Mouse (Mus musculus): ENCODE data around the gene Fam19a2. TPM values are rescaled to one million over a fixed set of nuclear protein-coding genes. Genes with fewer than 3 reads are reported as not detected.

Fam19a2 gene
- polyA plus RNA-seq, 1 experiment from 2014 or later = 46.9 TPM

DNA sequence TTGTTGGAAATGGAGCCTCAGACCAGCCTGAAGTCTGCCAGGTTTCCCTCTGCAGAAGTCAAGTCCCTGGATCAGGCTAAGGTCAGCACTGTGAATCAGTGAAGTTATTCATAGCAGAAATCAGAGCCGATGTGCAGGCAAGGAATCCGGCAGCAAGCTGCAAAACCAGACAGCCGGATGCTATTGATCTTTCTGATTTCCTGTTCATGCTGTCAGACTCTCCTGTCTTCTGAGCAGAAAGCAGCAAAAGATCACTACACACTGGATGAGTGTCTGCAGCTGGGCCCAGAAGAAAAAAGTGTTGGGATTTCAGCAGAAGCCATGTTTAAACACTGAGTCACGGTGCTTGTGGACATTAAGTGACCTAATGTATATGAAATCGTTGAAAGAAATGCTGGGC is 368.2 kb downstream of the Fam19a2 start:
- H3K4me3 ChIP-seq (replicated peaks; ENCODE audit: low read length) = no peak overlapping the region
- H3K9ac ChIP-seq = no peak overlapping the region
- H3K27me3 ChIP-seq (ENCODE audit: control insufficient read depth, insufficient read depth, low read length) = no peaks in the 10 kb centered on the region
- H3K9me3 ChIP-seq (ENCODE audit: control insufficient read depth, low read length) = no peaks in the 10 kb centered on the region
- peak overlapping the region; percentile 27; the same call in 1 of the 2 replicates for H3K27ac ChIP-seq
- no peaks in the 10 kb centered on the region for H3K4me1 ChIP-seq (replicated peaks; ENCODE audit: control insufficient read depth, insufficient read depth, low read length)
- no peaks in the 10 kb centered on the region for H3K36me3 ChIP-seq (replicated peaks; ENCODE audit: control insufficient read depth, insufficient read depth)
- no peak overlapping the region for H3K4me2 ChIP-seq (replicated peaks)
- WGBS = 79% methylated on average over 5 of the region's 5 CpGs
- no peak for ATAC-seq (ENCODE audit: low FRiP score)
- DNase-seq (ENCODE audit: low spot score) = no peak

DNA sequence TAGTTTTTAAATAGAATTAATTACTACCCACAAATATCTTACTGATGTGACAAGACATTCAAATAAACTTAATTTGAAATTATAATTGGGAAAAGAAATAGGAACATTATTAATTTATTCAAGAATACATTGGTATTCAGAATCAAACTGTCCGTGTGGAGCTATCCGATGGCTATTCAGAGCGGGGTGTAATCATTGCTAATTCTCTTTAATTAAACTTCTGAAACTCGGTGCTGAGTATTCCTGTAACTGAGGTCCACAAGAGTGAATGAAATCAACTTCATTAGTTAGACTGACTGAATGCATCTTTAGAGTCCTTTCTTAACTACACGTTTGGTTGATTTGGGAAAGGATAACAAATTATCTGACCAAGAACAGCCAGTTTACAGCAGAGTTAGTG is 372.9 kb downstream of the Fam19a2 start:
- ATAC-seq (ENCODE audit: low FRiP score) = no peak
- H3K9ac ChIP-seq = no peak overlapping the region
- 67% methylated on average over 5 of the region's 5 CpGs for WGBS

DNA sequence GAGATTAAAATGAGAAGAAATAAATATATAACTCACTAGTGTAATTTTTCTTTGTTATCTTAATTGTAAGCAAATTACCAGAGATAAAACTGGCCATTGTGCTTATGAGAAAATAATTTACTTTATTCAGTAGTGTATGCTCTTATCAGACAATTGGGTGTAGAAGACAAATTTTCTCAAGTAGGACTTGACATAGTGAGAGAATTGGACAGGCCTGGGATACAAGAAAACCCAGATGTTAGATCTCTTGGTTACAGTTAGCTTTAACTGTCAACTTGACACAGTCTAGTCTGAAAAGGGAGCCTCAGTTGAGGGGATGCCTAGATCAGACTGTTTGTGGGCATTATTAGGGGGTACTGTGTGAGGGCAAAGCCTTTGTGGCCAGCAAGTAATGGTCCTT is 373.7 kb downstream of the Fam19a2 start:
- H3K9me3 ChIP-seq (ENCODE audit: control insufficient read depth, low read length) = no peaks in the 10 kb centered on the region
- H3K4me2 ChIP-seq (replicated peaks) = no peak overlapping the region
- no peaks in the 10 kb centered on the region for H3K27me3 ChIP-seq (ENCODE audit: control insufficient read depth, insufficient read depth, low read length)
- no peak for DNase-seq (ENCODE audit: low spot score)
- H3K27ac ChIP-seq = no peak overlapping the region
- no peaks in the 10 kb centered on the region for H3K36me3 ChIP-seq (replicated peaks; ENCODE audit: control insufficient read depth, insufficient read depth)
- ATAC-seq (ENCODE audit: low FRiP score) = no peak
- H3K4me3 ChIP-seq (replicated peaks; ENCODE audit: low read length) = no peak overlapping the region
- no peak overlapping the region for H3K9ac ChIP-seq
- no peaks in the 10 kb centered on the region for H3K4me1 ChIP-seq (replicated peaks; ENCODE audit: control insufficient read depth, insufficient read depth, low read length)

More for the DNA sequence above, 372.9 kb downstream of the Fam19a2 start:
- Histone ChIP-seq H3K36me3 (replicated peaks; ENCODE audit: control insufficient read depth, insufficient read depth) (no peaks in the 10 kb centered on the region), H3K27me3 (ENCODE audit: control insufficient read depth, insufficient read depth, low read length) (no peaks in the 10 kb centered on the region), H3K27ac (no peak overlapping the region), H3K9me3 (ENCODE audit: control insufficient read depth, low read length) (no peaks in the 10 kb centered on the region), H3K4me3 (replicated peaks; ENCODE audit: low read length) (no peak overlapping the region), H3K4me2 (replicated peaks) (no peak overlapping the region), H3K4me1 (replicated peaks; ENCODE audit: control insufficient read depth, insufficient read depth, low read length) (no peaks in the 10 kb centered on the region)
- DNase-seq (ENCODE audit: low spot score) = no peak

DNA sequence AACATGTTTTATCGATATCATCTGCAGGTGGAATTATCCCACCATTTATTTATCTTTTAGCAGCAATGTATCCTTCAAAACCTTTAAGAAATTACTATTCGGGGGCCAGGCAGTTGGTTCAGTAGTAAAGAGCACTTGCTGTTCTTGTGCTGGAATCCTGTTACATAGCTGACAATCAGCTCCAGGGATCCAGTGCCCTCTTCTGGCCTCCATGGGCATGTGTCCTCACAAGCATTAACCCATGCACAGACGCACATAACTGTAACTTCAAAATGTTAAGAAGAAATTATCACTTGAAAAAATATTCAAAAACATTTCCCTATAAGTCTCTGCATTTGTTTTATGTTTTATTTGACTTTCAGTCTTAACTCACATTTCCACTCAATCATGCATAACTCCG is 381.8 kb downstream of the Fam19a2 start:
- H3K27me3 ChIP-seq (ENCODE audit: control insufficient read depth, insufficient read depth, low read length) = no peaks in the 10 kb centered on the region
- no peaks in the 10 kb centered on the region for H3K4me1 ChIP-seq (replicated peaks; ENCODE audit: control insufficient read depth, insufficient read depth, low read length)
- no peak overlapping the region for H3K27ac ChIP-seq
- H3K4me3 ChIP-seq (replicated peaks; ENCODE audit: low read length) = no peak overlapping the region
- 95% methylated on average over 4 of the region's 4 CpGs for WGBS
- H3K4me2 ChIP-seq (replicated peaks) = no peak overlapping the region
- H3K9me3 ChIP-seq (ENCODE audit: control insufficient read depth, low read length) = no peaks in the 10 kb centered on the region
- ATAC-seq (ENCODE audit: low FRiP score) (no peak), DNase-seq (ENCODE audit: low spot score) (no peak)
- no peaks in the 10 kb centered on the region for H3K36me3 ChIP-seq (replicated peaks; ENCODE audit: control insufficient read depth, insufficient read depth)
- H3K9ac ChIP-seq = no peak overlapping the region

DNA sequence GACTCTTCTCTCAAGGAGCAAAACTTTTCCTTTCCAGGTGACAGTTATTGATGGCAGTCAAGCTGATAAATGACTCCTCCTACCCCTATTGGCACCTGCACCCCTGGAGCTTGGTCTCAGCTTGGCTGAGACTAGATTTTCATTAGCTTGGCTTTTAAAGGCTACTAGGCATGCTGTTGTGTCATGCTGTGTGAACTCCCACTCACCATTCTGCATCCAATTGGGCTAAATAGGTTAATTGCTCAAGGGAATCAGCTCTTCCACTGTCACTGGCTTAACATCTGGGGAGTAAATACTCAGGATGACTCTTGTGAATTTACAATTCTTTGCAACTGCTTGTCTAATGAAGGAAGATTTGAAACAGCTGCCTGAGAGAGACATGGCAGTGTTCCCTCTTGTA is 407.4 kb downstream of the Fam19a2 start:
- H3K27ac ChIP-seq = no peak overlapping the region
- H3K4me1 ChIP-seq (replicated peaks; ENCODE audit: control insufficient read depth, insufficient read depth, low read length) = no peaks in the 10 kb centered on the region
- ATAC-seq (ENCODE audit: low FRiP score) = no peak
- H3K36me3 ChIP-seq (replicated peaks; ENCODE audit: control insufficient read depth, insufficient read depth) = no peaks in the 10 kb centered on the region
- no peaks in the 10 kb centered on the region for H3K27me3 ChIP-seq (ENCODE audit: control insufficient read depth, insufficient read depth, low read length)
- H3K9me3 ChIP-seq (ENCODE audit: control insufficient read depth, low read length) = no peaks in the 10 kb centered on the region; the same call in 1 of the 2 replicates
- H3K4me3 ChIP-seq (replicated peaks; ENCODE audit: low read length) = no peak overlapping the region
- no peak overlapping the region for H3K4me2 ChIP-seq (replicated peaks)
- no peak for DNase-seq (ENCODE audit: low spot score)
- H3K9ac ChIP-seq = no peak overlapping the region

DNA sequence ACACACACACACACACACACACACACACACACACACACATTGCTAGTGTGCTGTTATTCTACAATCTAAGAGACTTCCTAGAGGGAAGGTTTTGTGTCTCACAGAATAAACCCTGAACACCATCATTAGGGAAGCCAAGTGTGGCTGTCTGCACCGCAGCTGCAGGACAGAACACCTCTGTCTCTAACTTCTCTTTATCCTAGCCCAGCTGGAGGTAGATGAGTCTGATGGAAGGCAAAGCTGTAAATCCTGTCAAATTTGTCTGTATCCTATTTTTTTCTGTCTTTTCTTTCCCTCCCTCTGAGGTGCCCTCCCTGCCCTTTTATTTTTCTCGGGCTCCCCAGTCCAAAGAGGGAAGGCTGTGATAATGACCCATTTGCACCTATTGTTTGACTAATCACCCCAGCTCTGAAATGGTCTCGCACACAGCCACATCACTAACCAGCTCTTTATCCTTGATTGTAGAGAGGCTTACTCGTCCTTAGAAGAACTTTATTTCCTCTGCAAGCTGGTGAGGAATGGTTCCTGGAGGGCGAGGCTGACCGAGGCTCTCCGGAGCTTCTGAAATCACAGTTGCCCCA is 414.6 kb downstream of the Fam19a2 start:
- DNase-seq (ENCODE audit: low spot score) (no peak), ATAC-seq (ENCODE audit: low FRiP score) (no peak)
- no peaks in the 10 kb centered on the region for H3K4me1 ChIP-seq (replicated peaks; ENCODE audit: control insufficient read depth, insufficient read depth, low read length)
- H3K9me3 ChIP-seq (ENCODE audit: control insufficient read depth, low read length) = no peaks in the 10 kb centered on the region
- H3K27me3 ChIP-seq (ENCODE audit: control insufficient read depth, insufficient read depth, low read length) = no peaks in the 10 kb centered on the region
- no peak overlapping the region for H3K4me2 ChIP-seq (replicated peaks)
- no peaks in the 10 kb centered on the region for H3K36me3 ChIP-seq (replicated peaks; ENCODE audit: control insufficient read depth, insufficient read depth)
- H3K27ac ChIP-seq = no peak overlapping the region
- H3K4me3 ChIP-seq (replicated peaks; ENCODE audit: low read length) = no peak overlapping the region
- no peak overlapping the region for H3K9ac ChIP-seq
- 8% methylated on average over 7 of the region's 7 CpGs for WGBS

DNA sequence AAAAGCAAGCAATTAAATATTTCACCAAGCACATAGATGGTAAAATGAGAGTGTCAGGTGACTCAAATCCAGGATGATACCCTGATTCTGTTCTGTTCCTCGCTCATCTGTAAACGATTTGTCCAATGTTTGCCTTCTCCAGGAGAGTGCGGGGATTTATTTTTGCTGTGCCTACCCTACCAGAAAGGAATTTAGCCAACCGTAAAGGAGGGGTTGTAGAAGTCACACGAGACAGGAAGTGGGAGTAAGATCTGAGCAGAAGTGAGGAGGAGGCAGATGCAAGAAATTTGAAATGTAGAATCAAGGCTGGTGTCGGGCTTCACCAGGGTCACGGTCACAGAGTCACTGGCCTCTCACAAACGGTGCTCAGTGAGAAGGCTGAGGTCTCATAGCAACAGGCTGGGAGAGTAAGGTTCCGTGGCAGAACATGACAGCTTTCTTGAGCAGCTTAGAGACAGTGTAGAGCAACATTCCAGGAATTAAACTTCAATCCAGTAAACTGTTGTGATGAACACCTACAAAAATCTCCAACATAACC is 419.0 kb downstream of the Fam19a2 start:
- Histone ChIP-seq H3K36me3 (replicated peaks; ENCODE audit: control insufficient read depth, insufficient read depth) (no peaks in the 10 kb centered on the region), H3K9ac (no peak overlapping the region), H3K27me3 (ENCODE audit: control insufficient read depth, insufficient read depth, low read length) (no peaks in the 10 kb centered on the region), H3K4me1 (replicated peaks; ENCODE audit: control insufficient read depth, insufficient read depth, low read length) (no peaks in the 10 kb centered on the region), H3K27ac (no peak overlapping the region), H3K4me3 (replicated peaks; ENCODE audit: low read length) (no peak overlapping the region), H3K4me2 (replicated peaks) (no peak overlapping the region), H3K9me3 (ENCODE audit: control insufficient read depth, low read length) (no peaks in the 10 kb centered on the region)
- no peak for ATAC-seq (ENCODE audit: low FRiP score)
- DNase-seq (ENCODE audit: low spot score) = no peak
- 68% methylated on average over 9 of the region's 9 CpGs for WGBS

DNA sequence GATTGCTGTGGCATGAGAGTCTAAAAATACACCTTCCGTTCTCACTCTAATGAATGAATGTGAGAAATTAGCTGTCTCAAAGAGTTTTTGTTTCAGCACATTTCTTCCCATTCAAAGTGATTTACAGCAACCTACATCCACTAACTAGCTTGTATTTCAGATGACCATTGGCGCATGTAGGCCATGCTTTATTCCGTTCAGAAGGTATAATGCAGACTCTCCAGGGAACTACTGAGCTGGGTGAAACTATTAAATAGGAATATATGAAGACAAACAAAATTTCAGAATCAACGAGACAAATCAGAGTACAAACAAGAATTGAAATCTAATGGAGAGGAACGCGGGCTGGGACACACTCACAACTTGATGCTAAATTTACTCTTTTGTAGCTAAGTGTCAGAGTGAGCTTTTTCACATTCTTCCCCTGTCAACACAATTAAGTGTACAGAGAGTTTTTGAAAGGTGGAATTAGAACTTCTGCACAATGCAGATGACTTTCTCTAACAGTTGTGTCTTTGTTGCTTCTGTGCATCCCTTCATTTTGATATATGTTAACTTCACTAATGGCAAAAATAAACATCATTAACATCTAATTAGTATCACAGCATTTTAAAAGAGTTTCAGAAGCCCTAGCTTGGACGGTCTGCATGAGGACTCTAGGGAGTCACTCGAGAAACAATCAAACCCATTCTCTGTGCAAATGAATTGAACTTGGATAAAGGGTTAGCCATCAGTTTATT is 428.6 kb downstream of the Fam19a2 start:
- Histone ChIP-seq H3K27ac (no peak overlapping the region), H3K27me3 (ENCODE audit: control insufficient read depth, insufficient read depth, low read length) (no peaks in the 10 kb centered on the region), H3K36me3 (replicated peaks; ENCODE audit: control insufficient read depth, insufficient read depth) (no peaks in the 10 kb centered on the region), H3K4me1 (replicated peaks; ENCODE audit: control insufficient read depth, insufficient read depth, low read length) (no peaks in the 10 kb centered on the region), H3K4me3 (replicated peaks; ENCODE audit: low read length) (no peak overlapping the region), H3K9me3 (ENCODE audit: control insufficient read depth, low read length) (no peaks in the 10 kb centered on the region), H3K4me2 (replicated peaks) (no peak overlapping the region), H3K9ac (no peak overlapping the region)
- WGBS = 59% methylated on average over 8 of the region's 8 CpGs
- DNase-seq (ENCODE audit: low spot score) = no peak
- ATAC-seq (ENCODE audit: low FRiP score) = no peak

DNA sequence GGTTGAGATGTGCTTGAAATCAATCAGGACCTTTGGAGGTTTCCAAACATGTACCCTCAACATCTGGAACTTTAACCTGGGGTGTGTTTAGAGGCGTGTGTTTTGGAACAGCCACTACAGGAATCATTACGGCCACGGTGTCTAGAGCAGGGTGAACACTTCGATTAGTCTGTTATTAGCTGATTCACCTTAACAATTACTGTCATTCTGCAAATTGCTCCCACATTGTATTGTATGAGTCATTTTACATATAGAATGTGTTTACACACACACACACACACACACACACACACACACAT is 429.1 kb downstream of the Fam19a2 start:
- DNase-seq (ENCODE audit: low spot score) (no peak), ATAC-seq (ENCODE audit: low FRiP score) (no peak)
- Histone ChIP-seq H3K9ac (no peak overlapping the region), H3K4me1 (replicated peaks; ENCODE audit: control insufficient read depth, insufficient read depth, low read length) (no peaks in the 10 kb centered on the region), H3K27me3 (ENCODE audit: control insufficient read depth, insufficient read depth, low read length) (no peaks in the 10 kb centered on the region), H3K27ac (no peak overlapping the region), H3K4me3 (replicated peaks; ENCODE audit: low read length) (no peak overlapping the region), H3K36me3 (replicated peaks; ENCODE audit: control insufficient read depth, insufficient read depth) (no peaks in the 10 kb centered on the region), H3K9me3 (ENCODE audit: control insufficient read depth, low read length) (no peaks in the 10 kb centered on the region), H3K4me2 (replicated peaks) (no peak overlapping the region)
- 91% methylated on average over 4 of the region's 4 CpGs for WGBS
